Mouse (Mus musculus) thymus, adult 2 months (tissue): ENCODE measurements around the gene Arhgap23. TPM values are rescaled to one million over a fixed set of nuclear protein-coding genes. Genes with fewer than 3 reads are reported as not detected.
A peak's percentile ranks its signal among the peaks of the same experiment; 100 is the strongest.

Source experiments
- DNase-seq: peaks from one replicate; pipeline ENCODE4 v3.0.0; 2021
- H3K27ac ChIP-seq: fragments of 200-500 bp; 2 replicates; pipeline ENCODE4 v1.5.1; 2012; ENCODE audit warnings: low read length, control low read depth; ENCODE audit not compliant: control insufficient read depth, insufficient read depth
- H3K27me3 ChIP-seq: fragments of 200-500 bp; 2 replicates; pipeline ENCODE4 v1.6.1; 2012; ENCODE audit warnings: mild to moderate bottlenecking, low read length, moderate library complexity, mixed read lengths; ENCODE audit not compliant: control insufficient read depth, insufficient read depth
- H3K36me3 ChIP-seq: fragments of 200-500 bp; 2 replicates; pipeline ENCODE4 v1.6.1; 2012; ENCODE audit warnings: mild to moderate bottlenecking, low read length, moderate library complexity; ENCODE audit not compliant: control insufficient read depth, insufficient read depth
- H3K4me1 ChIP-seq: fragments of 200-500 bp; replicated peaks from 2 replicates; pipeline ENCODE4 v1.6.1; 2012; ENCODE audit warnings: low read length; ENCODE audit not compliant: control insufficient read depth, insufficient read depth
- H3K4me3 ChIP-seq: fragments of 200-500 bp; 2 replicates; pipeline ENCODE4 v1.5.1; 2012; ENCODE audit warnings: mild to moderate bottlenecking, low read length, control low read depth, moderate library complexity; ENCODE audit not compliant: control insufficient read depth, insufficient read depth
- CTCF ChIP-seq: fragments of 200-500 bp; IDR thresholded peaks from 2 replicates; pipeline ENCODE4 v1.5.1; 2012; ENCODE audit warnings: mild to moderate bottlenecking, control low read depth, low read length, moderate library complexity, borderline replicate concordance; ENCODE audit not compliant: control insufficient read depth, poor library complexity, insufficient read depth; ENCODE audit errors: extremely low read depth
- POLR2A ChIP-seq: fragments of 200-500 bp; IDR thresholded peaks from 2 replicates; pipeline ENCODE4 v1.6.1; 2012; ENCODE audit warnings: mild to moderate bottlenecking, low read length, control low read depth, moderate library complexity; ENCODE audit not compliant: control insufficient read depth, poor library complexity, insufficient read depth; ENCODE audit errors: extremely low read depth
- WGBS: fragments of 180-500 bp; shearing (Covaris S2); methylation state at CpG from one replicate; pipeline ENCODE4 v1.1.7; 2018; 5-methylcytosine and 5-hydroxymethylcytosine counted together
- polyA plus RNA-seq: library from polyadenylated mRNA; depleted of rRNA; stranded (reverse); fragments of >200 nt; gene quantifications from 2 replicates; pipeline ENCODE4 v1.2.3, GENCODE M21; 2012; rRNA removed

Gene Arhgap23
- polyA plus RNA-seq: 13.3 and 18.0 TPM in 2 replicates

- H3K27ac ChIP-seq: no peak within 1 kb of the TSS
- DNase-seq: no peak
- H3K27me3 ChIP-seq: no peaks in the 10 kb centered on the region
- TF ChIP-seq CTCF (no peak), POLR2A (no peak)
- H3K36me3 ChIP-seq: no peaks in the 10 kb centered on the region
- 1% methylated on average over 28 of the region's 29 CpGs for WGBS
- H3K4me3 ChIP-seq: peak within 1 kb of the TSS; percentile 57
- H3K4me1 ChIP-seq: peaks cover 14% of the 10 kb centered on the region
These were observed at the start of gene Arhgap23 for GRCm38 (mm10) chr11:97415330-97415711. Gene Arhgap23 (plus strand): TSS chr11:97415533.

GRCm38 (mm10) chr11:97365556-97365955 is 49.8 kb upstream of the Arhgap23 start:
- DNase-seq: no peak
- no peak for TF ChIP-seq POLR2A
- TF ChIP-seq CTCF: no peak
- Histone ChIP-seq H3K27ac (no peak overlapping the region), H3K27me3 (no peaks in the 10 kb centered on the region), H3K4me1 (peaks cover 11% of the 10 kb centered on the region), H3K36me3 (no peaks in the 10 kb centered on the region), H3K4me3 (no peak overlapping the region)
- whole genome bisulfite sequencing: 63% methylated on average over 1 of the region's 1 CpGs

GRCm38 (mm10) chr11:97368501-97368900 is 46.8 kb upstream of the Arhgap23 start:
- H3K36me3 ChIP-seq: no peaks in the 10 kb centered on the region
- DNase-seq: no peak
- H3K27me3 ChIP-seq: no peaks in the 10 kb centered on the region
- TF ChIP-seq CTCF (no peak), POLR2A (no peak)
- H3K4me3 ChIP-seq: no peak overlapping the region
- WGBS: 91% methylated on average over 5 of the region's 5 CpGs
- H3K4me1 ChIP-seq: peaks cover 6% of the 10 kb centered on the region
- H3K27ac ChIP-seq: no peak overlapping the region

GRCm38 (mm10) chr11:97370329-97371091 is 44.8 kb upstream of the Arhgap23 start:
- no peak for DNase-seq
- no peaks in the 10 kb centered on the region for H3K27me3 ChIP-seq
- H3K36me3 ChIP-seq: no peaks in the 10 kb centered on the region
- whole genome bisulfite sequencing: 85% methylated on average over 7 of the region's 7 CpGs
- TF ChIP-seq POLR2A (no peak), CTCF (no peak)
- H3K4me3 ChIP-seq: no peak overlapping the region
- no peaks in the 10 kb centered on the region; the same call in 1 of the 2 replicates for H3K4me1 ChIP-seq
- no peak overlapping the region for H3K27ac ChIP-seq

GRCm38 (mm10) chr11:97372159-97372864 is 43.0 kb upstream of the Arhgap23 start:
- Histone ChIP-seq H3K4me3 (no peak overlapping the region), H3K27me3 (no peaks in the 10 kb centered on the region), H3K27ac (peak overlapping the region; percentile 49; the same call in 1 of the 2 replicates), H3K36me3 (0 out of 2 replicates have a peak, but pooled peaks cover 4% of the 10 kb centered on the region), H3K4me1 (no peaks in the 10 kb centered on the region; the same call in 1 of the 2 replicates)
- WGBS: 94% methylated on average over 6 of the region's 6 CpGs
- TF ChIP-seq CTCF (no peak), POLR2A (no peak)
- no peak for DNase-seq

- H3K36me3 ChIP-seq: 0 out of 2 replicates have a peak, but pooled peaks cover 4% of the 10 kb centered on the region
- H3K4me3 ChIP-seq: no peak overlapping the region
- 98% methylated on average over 2 of the region's 2 CpGs for WGBS
- no peak overlapping the region for H3K27ac ChIP-seq
- no peak for DNase-seq
- H3K4me1 ChIP-seq: no peaks in the 10 kb centered on the region; the same call in 1 of the 2 replicates
- H3K27me3 ChIP-seq: no peaks in the 10 kb centered on the region
- TF ChIP-seq POLR2A (no peak), CTCF (no peak)
These were observed 41.9 kb upstream of the Arhgap23 start for GRCm38 (mm10) chr11:97373402-97373801.
